Mouse (Mus musculus): ENCODE results near the gene Slc4a4.

DNA sequence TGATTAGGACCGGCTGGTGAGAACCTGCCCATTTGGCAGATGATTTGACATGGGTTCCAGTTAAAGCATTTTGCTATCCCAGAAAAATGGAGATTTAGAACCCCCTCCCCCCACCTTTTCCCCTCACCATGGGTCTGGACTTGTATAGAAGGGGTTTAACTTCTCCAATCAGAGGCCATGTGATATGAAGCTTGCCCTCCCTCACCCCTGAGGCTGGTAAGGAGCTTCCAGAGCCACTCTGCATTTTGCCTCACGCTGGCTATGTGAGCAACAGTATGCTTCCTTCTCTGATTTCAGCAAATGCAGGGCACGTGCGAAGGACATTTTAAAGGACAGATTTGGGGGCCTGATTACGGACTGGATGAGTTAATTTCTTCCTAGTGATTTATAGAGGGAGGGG, 43.5 kb downstream of the Slc4a4 start:
- TF ChIP-seq POLR2A (IDR thresholded peaks at IDR 0.05; ENCODE audit: insufficient read length, low read depth): no peak
- no peak for TF ChIP-seq TCF3 (IDR thresholded peaks at IDR 0.05; ENCODE audit: insufficient read length, low read depth)
- TF ChIP-seq USF1 (IDR thresholded peaks at IDR 0.05; ENCODE audit: low read depth): no peak
- TF ChIP-seq REST (IDR thresholded peaks at IDR 0.05; ENCODE audit: insufficient read depth, insufficient read length): no peak
- TF ChIP-seq POLR2AphosphoS2 (IDR thresholded peaks at IDR 0.05; ENCODE audit: insufficient read length, low read depth): no peak
- TF ChIP-seq MAX (IDR thresholded peaks at IDR 0.05; ENCODE audit: low read depth): no peak
- TF ChIP-seq MYOG (IDR thresholded peaks at IDR 0.05; ENCODE audit: control insufficient read depth in 1 of 3, insufficient read depth in 1 of 3, insufficient read length in 2 of 3, low read depth in 2 of 3): no peak
- no peak for TF ChIP-seq TCF12 (IDR thresholded peaks at IDR 0.05; ENCODE audit: insufficient read depth, poor library complexity, severe bottlenecking)
- TF ChIP-seq MYOD1 (IDR thresholded peaks at IDR 0.05; ENCODE audit: control insufficient read depth in 1 of 3, insufficient read length in 2 of 3, low read depth in 2 of 3): no peak
- no peak for TF ChIP-seq E2F4 (IDR thresholded peaks at IDR 0.05; ENCODE audit: insufficient read depth)
